Mouse (Mus musculus): ENCODE results near the gene Npb.
"Not testable (repeated sequence)": the region's sequence is repeated elsewhere in the genome, so short reads cannot be mapped to it uniquely, and the experiment has no call there.

The Npb gene

GRCm38 (mm10) chr11:120608241-120609034 is at the start of gene Npb:
Gene Npb, plus strand, starts transcription at chr11:120608477.
- no peak for DNase-seq (ENCODE audit: low read depth)

GRCm38 (mm10) chr11:120558843-120559242 is 49.4 kb upstream of the Npb start:
- not testable (repeated sequence) for DNase-seq (ENCODE audit: low read depth)

- DNase-seq (ENCODE audit: low read depth) = no peak
Measured at GRCm38 (mm10) chr11:120560952-120561728, 47.1 kb upstream of the Npb start.

GRCm38 (mm10) chr11:120562949-120563348 is 45.3 kb upstream of the Npb start:
- no peak for DNase-seq (ENCODE audit: low read depth)

GRCm38 (mm10) chr11:120565114-120565513 is 43.2 kb upstream of the Npb start:
- DNase-seq (ENCODE audit: low read depth) = no peak

GRCm38 (mm10) chr11:120568324-120568723 is 40.0 kb upstream of the Npb start:
- no peak for DNase-seq (ENCODE audit: low read depth)

GRCm38 (mm10) chr11:120571122-120571521 is 37.2 kb upstream of the Npb start:
- DNase-seq (ENCODE audit: low read depth) = no peak

- DNase-seq (ENCODE audit: low read depth) = no peak
Measured at GRCm38 (mm10) chr11:120571754-120572416, 36.4 kb upstream of the Npb start.

GRCm38 (mm10) chr11:120572417-120572751 is 35.9 kb upstream of the Npb start:
- no peak for DNase-seq (ENCODE audit: low read depth)

GRCm38 (mm10) chr11:120572752-120573584 is 35.3 kb upstream of the Npb start, which contains the start of gene P4hb:
Gene P4hb, minus strand, starts transcription at chr11:120573253.
- peak; percentile 100 for DNase-seq (ENCODE audit: low read depth)

GRCm38 (mm10) chr11:120573585-120574277 is 34.5 kb upstream of the Npb start:
- DNase-seq (ENCODE audit: low read depth) = no peak

- no peak for DNase-seq (ENCODE audit: low read depth)
Measured at GRCm38 (mm10) chr11:120574278-120574600, 34.0 kb upstream of the Npb start.

- DNase-seq (ENCODE audit: low read depth) = no peak
Measured at GRCm38 (mm10) chr11:120575046-120575445, 33.2 kb upstream of the Npb start.

GRCm38 (mm10) chr11:120575940-120576339 is 32.3 kb upstream of the Npb start:
- no peak for DNase-seq (ENCODE audit: low read depth)

GRCm38 (mm10) chr11:120576365-120576981 is 31.8 kb upstream of the Npb start:
- no peak for DNase-seq (ENCODE audit: low read depth)

- no peak for DNase-seq (ENCODE audit: low read depth)
Measured at GRCm38 (mm10) chr11:120577211-120578023, 30.9 kb upstream of the Npb start.

GRCm38 (mm10) chr11:120578024-120578693 is 30.1 kb upstream of the Npb start:
- no peak for DNase-seq (ENCODE audit: low read depth)

GRCm38 (mm10) chr11:120578694-120579243 is 29.5 kb upstream of the Npb start:
- no peak for DNase-seq (ENCODE audit: low read depth)
